Mouse (Mus musculus): ENCODE measurements around the gene Gm17304.

GRCm38 (mm10) chr5:106589670-106590069 is 19.2 kb upstream of the Gm17304 start:
- TF ChIP-seq GATA1 (IDR thresholded peaks at IDR 0.05; ENCODE audit: borderline replicate concordance, low read length) = no peak
- TF ChIP-seq FLI1 (IDR thresholded peaks at IDR 0.05; ENCODE audit: low read length) = no peak

All from megakaryocyte, embryonic 14.5 days (primary cell).